Mouse (Mus musculus) MEL (cell line): Measurements from ENCODE around the gene Tent5b.

ENCODE experiments used
- CTCF ChIP-seq, 3 experiments: IDR thresholded peaks in 2 of 3; conservative IDR thresholded peaks in 1 of 3; 2 replicates each; pipeline ENCODE4 v1.5.1; 2011 to 2012; ENCODE audit warnings: low read length in 3 of 3, low read depth in 2 of 3, mild to moderate bottlenecking in 2 of 3, improper control_type of control experiment in 1 of 3, inconsistent platforms in 1 of 3, mixed read lengths in 1 of 3, moderate library complexity in 1 of 3; ENCODE audit not compliant: control insufficient read depth in 1 of 3, insufficient read depth in 1 of 3, poor library complexity in 1 of 3, severe bottlenecking in 1 of 3
- EP300 ChIP-seq, 2 experiments: IDR thresholded peaks; 2 replicates each; pipeline ENCODE4 v1.6.1; 2011; ENCODE audit warnings: improper control_type of control experiment in 2 of 2, low read length in 2 of 2, low read depth in 1 of 2, mild to moderate bottlenecking in 1 of 2
- ETS1 ChIP-seq: IDR thresholded peaks from 2 replicates; pipeline ENCODE4 v1.6.1; 2012; ENCODE audit warnings: low read depth, mild to moderate bottlenecking, inconsistent platforms, low read length, improper control_type of control experiment, moderate library complexity
- GABPA ChIP-seq: IDR thresholded peaks from 2 replicates; pipeline ENCODE4 v1.6.1; 2012; ENCODE audit warnings: low read depth, mild to moderate bottlenecking, inconsistent platforms, low read length, improper control_type of control experiment, moderate library complexity
- HCFC1 ChIP-seq: IDR thresholded peaks from 2 replicates; pipeline ENCODE4 v1.6.1; 2012; ENCODE audit warnings: low read depth, mild to moderate bottlenecking, inconsistent platforms, low read length, improper control_type of control experiment, moderate library complexity
- KAT2A ChIP-seq: conservative IDR thresholded peaks from 2 replicates; pipeline ENCODE4 v1.6.1; 2012; ENCODE audit warnings: low read depth, low read length, improper control_type of control experiment, inconsistent platforms
- MAX ChIP-seq: IDR thresholded peaks from 2 replicates; pipeline ENCODE4 v1.6.1; 2011; ENCODE audit warnings: low read length, improper control_type of control experiment
- MAZ ChIP-seq: IDR thresholded peaks from 2 replicates; pipeline ENCODE4 v1.6.1; 2012; ENCODE audit warnings: low read depth, mild to moderate bottlenecking, inconsistent platforms, low read length, improper control_type of control experiment
- NRF1 ChIP-seq: IDR thresholded peaks from 2 replicates; pipeline ENCODE4 v1.6.1; 2014; ENCODE audit warnings: low read depth, mild to moderate bottlenecking, inconsistent platforms, low read length, improper control_type of control experiment, moderate library complexity; ENCODE audit not compliant: poor library complexity, insufficient read depth, severe bottlenecking
- POLR2A ChIP-seq, 2 experiments: IDR thresholded peaks; 2 replicates each; pipeline ENCODE4 v1.6.1; 2011 to 2012; ENCODE audit warnings: low read length in 2 of 2, mild to moderate bottlenecking in 2 of 2, control low read depth in 1 of 2, improper control_type of control experiment in 1 of 2, low read depth in 1 of 2, moderate library complexity in 1 of 2; ENCODE audit not compliant: control insufficient read depth in 1 of 2, insufficient read depth in 1 of 2, poor library complexity in 1 of 2
- POLR2AphosphoS5 ChIP-seq: IDR thresholded peaks from 2 replicates; pipeline ENCODE4 v1.6.1; 2012; ENCODE audit warnings: low read depth, borderline replicate concordance, mild to moderate bottlenecking, inconsistent platforms, low read length, moderate library complexity, mixed read lengths
- ZC3H11A ChIP-seq: IDR thresholded peaks from 2 replicates; pipeline ENCODE4 v1.6.1; 2012; ENCODE audit warnings: low read depth, mild to moderate bottlenecking, inconsistent platforms, low read length, improper control_type of control experiment
- ZMIZ1 ChIP-seq: IDR thresholded peaks from 2 replicates; pipeline ENCODE4 v1.6.1; 2012; ENCODE audit warnings: low read depth, mild to moderate bottlenecking, inconsistent platforms, low read length, improper control_type of control experiment, moderate library complexity
- ZNF384 ChIP-seq: IDR thresholded peaks from 2 replicates; pipeline ENCODE4 v1.6.1; 2012; ENCODE audit warnings: low read depth, mild to moderate bottlenecking, inconsistent platforms, low read length, improper control_type of control experiment

DNA sequence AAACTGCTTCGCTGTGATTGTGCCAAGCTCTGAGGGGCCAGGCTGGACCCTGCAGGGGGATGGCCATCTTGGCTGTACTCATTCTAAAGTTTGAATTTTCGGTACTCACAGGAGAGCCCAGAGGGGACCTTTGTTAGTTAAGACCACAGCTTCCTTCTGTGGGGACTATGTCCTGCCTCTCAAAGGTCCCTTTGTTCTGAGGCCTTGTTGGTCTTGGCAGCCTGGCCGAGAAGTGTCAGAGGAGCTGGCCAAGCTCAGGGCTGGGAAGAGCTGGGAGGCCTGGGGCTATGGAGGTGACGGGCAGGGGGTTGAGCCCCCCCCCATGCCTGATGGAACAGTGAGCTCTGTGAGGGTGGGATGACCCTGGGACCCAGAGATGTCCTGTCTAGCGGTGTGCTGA, 36.8 kb upstream of the Tent5b start:
- no peak for TF ChIP-seq KAT2A
- no peak for TF ChIP-seq HCFC1
- TF ChIP-seq ETS1: no peak
- TF ChIP-seq ZMIZ1: no peak
- no peak for TF ChIP-seq NRF1
- TF ChIP-seq CTCF (IDR thresholded peaks at IDR 0.05 in 2 of 3, conservative IDR thresholded peaks at IDR 0.05 in 1 of 3; ENCODE audit: control insufficient read depth in 1 of 3, insufficient read depth in 1 of 3, low read depth in 2 of 3, low read length in 3 of 3, poor library complexity in 1 of 3, severe bottlenecking in 1 of 3): no peak
- no peak for TF ChIP-seq POLR2A (IDR thresholded peaks at IDR 0.05; ENCODE audit: control insufficient read depth in 1 of 2, insufficient read depth in 1 of 2, low read depth in 1 of 2, low read length in 2 of 2, poor library complexity in 1 of 2)
- TF ChIP-seq GABPA: no peak
- TF ChIP-seq MAZ: no peak
- no peak for TF ChIP-seq ZC3H11A
- no peak for TF ChIP-seq MAX
- no peak for TF ChIP-seq ZNF384
- TF ChIP-seq EP300 (IDR thresholded peaks at IDR 0.05; ENCODE audit: low read depth in 1 of 2, low read length in 2 of 2): no peak
- TF ChIP-seq POLR2AphosphoS5: no peak
